Mouse (Mus musculus) thymus, adult 2 months (tissue): ENCODE data around the gene Pou2f2. TPM values are rescaled to one million over a fixed set of nuclear protein-coding genes. Genes with fewer than 3 reads are reported as not detected.
A peak's percentile ranks its signal among the peaks of the same experiment; 100 is the strongest.

Experiments used
- DNase-seq: peaks from one replicate; pipeline ENCODE4 v3.0.0; 2021
- H3K27ac ChIP-seq: fragments of 200-500 bp; 2 replicates; pipeline ENCODE4 v1.5.1; 2012; ENCODE audit warnings: low read length, control low read depth; ENCODE audit not compliant: control insufficient read depth, insufficient read depth
- H3K27me3 ChIP-seq: fragments of 200-500 bp; 2 replicates; pipeline ENCODE4 v1.6.1; 2012; ENCODE audit warnings: mild to moderate bottlenecking, low read length, moderate library complexity, mixed read lengths; ENCODE audit not compliant: control insufficient read depth, insufficient read depth
- H3K36me3 ChIP-seq: fragments of 200-500 bp; 2 replicates; pipeline ENCODE4 v1.6.1; 2012; ENCODE audit warnings: mild to moderate bottlenecking, low read length, moderate library complexity; ENCODE audit not compliant: control insufficient read depth, insufficient read depth
- H3K4me1 ChIP-seq: fragments of 200-500 bp; replicated peaks from 2 replicates; pipeline ENCODE4 v1.6.1; 2012; ENCODE audit warnings: low read length; ENCODE audit not compliant: control insufficient read depth, insufficient read depth
- H3K4me3 ChIP-seq: fragments of 200-500 bp; 2 replicates; pipeline ENCODE4 v1.5.1; 2012; ENCODE audit warnings: mild to moderate bottlenecking, low read length, control low read depth, moderate library complexity; ENCODE audit not compliant: control insufficient read depth, insufficient read depth
- CTCF ChIP-seq: fragments of 200-500 bp; IDR thresholded peaks from 2 replicates; pipeline ENCODE4 v1.5.1; 2012; ENCODE audit warnings: mild to moderate bottlenecking, control low read depth, low read length, moderate library complexity, borderline replicate concordance; ENCODE audit not compliant: control insufficient read depth, poor library complexity, insufficient read depth; ENCODE audit errors: extremely low read depth
- POLR2A ChIP-seq: fragments of 200-500 bp; IDR thresholded peaks from 2 replicates; pipeline ENCODE4 v1.6.1; 2012; ENCODE audit warnings: mild to moderate bottlenecking, low read length, control low read depth, moderate library complexity; ENCODE audit not compliant: control insufficient read depth, poor library complexity, insufficient read depth; ENCODE audit errors: extremely low read depth
- WGBS: fragments of 180-500 bp; shearing (Covaris S2); methylation state at CpG from one replicate; pipeline ENCODE4 v1.1.7; 2018; 5-methylcytosine and 5-hydroxymethylcytosine counted together
- polyA plus RNA-seq: library from polyadenylated mRNA; depleted of rRNA; stranded (reverse); fragments of >200 nt; gene quantifications from 2 replicates; pipeline ENCODE4 v1.2.3, GENCODE M21; 2012

The Pou2f2 gene
- polyA plus RNA-seq, 1 experiment, result 5.6 TPM

DNA sequence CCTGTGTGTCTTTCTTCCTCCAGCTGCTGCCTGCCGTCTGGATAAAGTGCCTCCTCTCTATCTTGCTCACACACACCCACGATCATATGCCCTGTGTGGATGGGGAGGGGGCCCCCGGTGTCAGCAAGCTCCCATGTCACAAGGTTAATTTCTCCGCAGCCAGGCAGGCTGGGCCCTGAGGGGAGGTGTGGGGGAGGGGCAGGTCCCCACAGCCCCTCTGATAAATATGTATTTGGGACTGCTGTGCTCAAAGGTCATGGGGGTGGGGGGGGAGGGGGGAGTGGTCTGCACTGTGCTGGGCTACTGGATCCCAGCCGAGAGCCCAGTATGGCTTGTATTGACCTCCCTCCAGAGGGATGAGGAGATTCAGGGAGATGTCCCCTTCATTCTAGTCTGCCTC is 6.9 kb downstream of the Pou2f2 start:
- no peak for TF ChIP-seq CTCF
- no peak for TF ChIP-seq POLR2A
- DNase-seq, result no peak
- Histone ChIP-seq H3K4me1 (no peaks in the 10 kb centered on the region), H3K36me3 (no peaks in the 10 kb centered on the region), H3K4me3 (no peak overlapping the region), H3K27me3 (peaks cover 3% of the 10 kb centered on the region; the same call in 1 of the 2 replicates), H3K27ac (no peak overlapping the region)
- WGBS, result 91% methylated on average over 5 of the region's 5 CpGs

DNA sequence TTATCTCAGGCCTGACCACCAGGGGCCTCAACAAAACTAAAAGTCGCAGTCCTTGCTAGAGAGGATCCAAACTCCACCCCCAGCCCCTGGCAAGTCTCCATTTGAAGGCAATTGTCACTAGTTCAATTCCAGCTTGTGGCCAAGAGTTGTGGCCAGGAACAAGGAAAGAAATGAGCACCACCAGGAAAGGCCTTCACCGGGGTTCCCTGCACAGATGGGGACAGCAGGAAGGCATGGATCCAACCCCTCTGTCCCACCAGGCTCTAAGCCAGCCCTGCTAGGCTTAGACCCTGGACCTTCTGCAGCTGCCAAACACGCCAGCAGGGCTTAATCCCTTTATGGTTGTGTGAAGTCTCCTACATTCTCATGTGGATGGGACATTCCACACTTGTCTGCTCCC is 8.9 kb downstream of the Pou2f2 start:
- H3K4me1 ChIP-seq, result no peaks in the 10 kb centered on the region
- no peak overlapping the region for H3K4me3 ChIP-seq
- no peak overlapping the region for H3K27ac ChIP-seq
- WGBS, result 55% methylated on average over 3 of the region's 3 CpGs
- no peak for DNase-seq
- H3K36me3 ChIP-seq, result no peaks in the 10 kb centered on the region
- TF ChIP-seq CTCF (no peak), POLR2A (no peak)
- no peaks in the 10 kb centered on the region for H3K27me3 ChIP-seq

DNA sequence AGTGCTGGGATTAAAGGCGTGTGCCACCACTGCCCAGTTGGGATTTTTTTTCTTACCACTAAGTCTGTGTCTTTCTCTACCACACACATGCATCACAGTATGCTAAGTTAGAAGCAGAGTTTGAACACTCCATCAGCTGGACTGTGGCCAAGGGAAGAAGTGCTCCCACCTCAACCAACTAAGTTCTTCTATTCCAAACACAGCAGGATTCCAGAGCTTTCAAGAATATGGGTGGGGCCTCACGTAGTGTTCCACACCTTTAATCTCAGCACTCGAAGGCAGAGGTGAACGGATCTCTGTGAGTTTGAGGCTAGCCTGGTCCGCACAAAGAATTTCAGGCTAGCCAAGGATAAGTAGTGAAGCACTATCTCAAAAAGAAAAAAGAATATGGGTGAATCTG is 13.4 kb downstream of the Pou2f2 start:
- Histone ChIP-seq H3K36me3 (no peaks in the 10 kb centered on the region), H3K4me1 (peaks cover 6% of the 10 kb centered on the region; the same call in 1 of the 2 replicates)
- no peak for TF ChIP-seq CTCF
- TF ChIP-seq POLR2A, result no peak

DNA sequence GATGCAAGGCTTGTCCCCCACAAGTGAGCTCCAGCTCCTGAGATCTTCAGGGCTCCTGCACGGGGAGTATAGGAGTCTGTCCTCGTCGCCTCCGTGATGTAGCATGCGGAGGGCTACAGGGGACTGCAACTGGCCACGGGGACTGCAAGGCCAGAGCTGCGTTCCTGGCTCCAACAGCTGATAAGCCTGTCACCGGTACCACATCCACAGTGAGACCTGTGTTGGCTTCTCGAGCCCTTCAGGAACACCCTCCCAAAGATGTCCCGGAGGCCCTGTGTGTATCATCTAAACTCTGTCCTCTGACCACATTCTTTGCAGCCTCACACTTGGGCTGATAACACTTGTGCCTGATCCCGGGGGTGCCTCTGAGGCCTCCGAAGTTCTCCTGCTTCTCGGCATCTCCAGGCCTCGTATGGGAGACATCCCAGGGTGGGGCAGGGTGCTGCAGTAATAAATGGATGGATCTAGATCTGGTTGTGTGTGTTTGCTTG is 23.3 kb downstream of the Pou2f2 start:
- Histone ChIP-seq H3K4me3 (no peak overlapping the region), H3K27ac (no peak overlapping the region), H3K27me3 (no peaks in the 10 kb centered on the region), H3K4me1 (peaks cover 27% of the 10 kb centered on the region), H3K36me3 (no peaks in the 10 kb centered on the region)
- DNase-seq, result no peak
- WGBS, result 50% methylated on average over 14 of the region's 14 CpGs
- no peak for TF ChIP-seq CTCF
- TF ChIP-seq POLR2A, result no peak

More for the DNA sequence above, 13.4 kb downstream of the Pou2f2 start:
- no peaks in the 10 kb centered on the region for H3K27me3 ChIP-seq
- DNase-seq, result no peak
- no peak overlapping the region for H3K4me3 ChIP-seq
- WGBS, result 91% methylated on average over 5 of the region's 5 CpGs
- no peak overlapping the region for H3K27ac ChIP-seq

DNA sequence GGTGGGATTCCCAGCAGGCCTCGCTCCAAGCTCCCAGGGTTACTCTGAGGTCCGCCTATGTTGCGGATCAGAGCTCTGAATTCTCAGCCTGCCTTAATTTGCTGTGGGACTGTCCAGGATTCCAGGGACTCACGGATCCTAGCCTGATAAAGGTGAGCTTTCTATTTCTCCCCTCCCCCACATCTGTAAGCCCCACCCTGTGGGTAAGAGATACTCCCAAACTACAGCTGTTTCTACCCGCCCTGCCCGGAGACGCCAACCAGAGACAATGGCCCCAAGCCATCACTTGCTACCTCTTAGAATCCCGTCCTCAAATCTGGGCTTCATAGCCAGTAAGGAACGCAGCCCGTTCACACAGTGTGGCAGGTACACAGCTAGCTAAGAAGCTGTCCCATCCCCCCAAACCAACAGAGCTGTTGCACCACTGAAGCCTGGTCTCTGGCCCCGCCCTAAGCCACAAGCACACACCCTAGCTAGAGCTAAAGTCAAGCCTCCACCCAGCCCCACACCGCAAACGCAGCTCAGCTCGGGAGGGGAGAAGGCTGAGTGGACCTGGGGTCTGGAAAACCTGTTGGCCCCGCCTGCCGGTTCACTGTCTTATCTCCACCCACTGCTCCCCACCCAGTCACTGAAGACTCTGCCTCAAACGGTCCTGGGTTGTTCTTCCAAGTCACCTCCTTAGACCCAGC is 23.9 kb downstream of the Pou2f2 start:
- Histone ChIP-seq H3K4me1 (peaks cover 27% of the 10 kb centered on the region), H3K27me3 (0 out of 2 replicates have a peak, but pooled peaks cover 4% of the 10 kb centered on the region), H3K36me3 (no peaks in the 10 kb centered on the region), H3K4me3 (peak overlapping the region; percentile 27; the same call in 1 of the 2 replicates), H3K27ac (peak overlapping the region; percentile 13; the same call in 1 of the 2 replicates)
- TF ChIP-seq CTCF (no peak), POLR2A (no peak)
- DNase-seq, result peak; percentile 70
- 16% methylated on average over 17 of the region's 17 CpGs for WGBS

DNA sequence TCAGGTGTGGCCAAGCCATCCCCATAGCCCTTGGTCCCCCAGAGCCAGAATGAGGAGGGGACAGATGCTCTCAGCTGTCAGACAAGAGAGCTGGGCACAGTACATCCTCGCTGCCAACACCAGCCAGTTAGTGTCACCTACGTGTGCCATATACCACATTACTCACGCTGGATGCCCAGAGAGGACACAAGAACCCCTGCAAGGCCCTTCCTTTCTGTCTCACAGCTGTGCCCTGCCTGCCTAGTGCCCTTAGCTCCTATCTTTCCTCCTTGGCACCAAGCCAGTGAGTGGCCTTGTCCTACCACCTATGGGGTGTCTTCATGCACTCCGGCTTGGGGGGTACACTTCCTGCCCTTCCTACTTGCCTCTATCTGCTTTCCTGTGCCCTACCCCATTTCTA is 24.9 kb downstream of the Pou2f2 start:
- 55% methylated on average over 4 of the region's 4 CpGs for WGBS
- Histone ChIP-seq H3K36me3 (no peaks in the 10 kb centered on the region), H3K27me3 (peaks cover 4% of the 10 kb centered on the region; the same call in 1 of the 2 replicates), H3K4me1 (peaks cover 27% of the 10 kb centered on the region), H3K27ac (peak overlapping the region; percentile 13; the same call in 1 of the 2 replicates), H3K4me3 (no peak overlapping the region)
- TF ChIP-seq CTCF, result no peak
- DNase-seq, result no peak

DNA sequence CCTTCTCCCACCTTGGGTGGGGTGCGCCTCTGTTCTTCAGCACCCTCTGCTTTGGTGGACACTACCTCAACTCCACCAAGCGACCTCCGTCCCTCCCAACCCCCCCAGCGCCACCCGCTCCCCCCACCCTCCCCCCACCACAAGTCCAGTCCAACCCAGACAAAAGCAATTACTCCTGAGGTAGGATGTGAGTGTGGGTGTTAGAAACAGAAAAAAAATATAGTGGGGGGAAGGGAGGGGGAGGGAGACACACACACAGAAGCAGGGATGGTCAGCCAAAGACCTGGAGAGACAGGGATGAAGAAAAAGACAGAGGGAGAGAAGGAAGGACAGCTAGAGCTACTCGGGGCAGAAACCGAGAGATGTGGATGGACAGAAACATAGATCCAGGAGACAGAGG is 25.7 kb downstream of the Pou2f2 start:
- Histone ChIP-seq H3K27me3 (peaks cover 6% of the 10 kb centered on the region; the same call in 1 of the 2 replicates), H3K36me3 (no peaks in the 10 kb centered on the region), H3K4me1 (peaks cover 27% of the 10 kb centered on the region), H3K27ac (no peak overlapping the region), H3K4me3 (no peak overlapping the region)
- DNase-seq, result no peak
- TF ChIP-seq POLR2A, result no peak
- TF ChIP-seq CTCF, result no peak
- WGBS, result 86% methylated on average over 7 of the region's 7 CpGs
